Mouse (Mus musculus): ENCODE results near the gene Dlg2. TPM values are rescaled to one million over a fixed set of nuclear protein-coding genes. Genes with fewer than 3 reads are reported as not detected.

The Dlg2 gene
- polyA plus RNA-seq, 1 experiment, result 0.21 TPM

DNA sequence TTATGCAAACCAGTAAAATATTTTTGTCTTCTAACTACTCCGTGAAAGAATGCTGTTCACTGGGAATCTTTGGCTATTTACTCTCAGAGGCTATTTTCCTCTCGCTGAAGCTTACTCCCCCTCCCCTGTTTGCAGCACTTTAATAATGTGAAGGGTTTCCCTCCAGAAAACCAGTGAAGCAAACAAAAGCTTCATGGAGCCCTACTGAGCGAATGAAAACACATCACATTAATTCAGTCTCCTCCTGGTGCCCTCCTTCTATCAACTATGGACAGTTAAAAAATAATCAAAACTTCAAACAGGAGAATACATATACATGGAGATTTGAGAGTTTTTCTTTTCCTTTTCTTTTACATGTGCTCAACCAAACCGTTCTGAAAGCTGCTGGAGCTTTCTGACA lies 1330.2 kb downstream of the Dlg2 start:
- no peak for DNase-seq (ENCODE audit: low read depth, low spot score)
- 48% methylated on average over 4 of the region's 4 CpGs for WGBS

- WGBS, result 61% methylated on average over 2 of the region's 2 CpGs
Observed at GRCm38 (mm10) chr7:91810774-91811173, 1334.3 kb downstream of the Dlg2 start.

DNA sequence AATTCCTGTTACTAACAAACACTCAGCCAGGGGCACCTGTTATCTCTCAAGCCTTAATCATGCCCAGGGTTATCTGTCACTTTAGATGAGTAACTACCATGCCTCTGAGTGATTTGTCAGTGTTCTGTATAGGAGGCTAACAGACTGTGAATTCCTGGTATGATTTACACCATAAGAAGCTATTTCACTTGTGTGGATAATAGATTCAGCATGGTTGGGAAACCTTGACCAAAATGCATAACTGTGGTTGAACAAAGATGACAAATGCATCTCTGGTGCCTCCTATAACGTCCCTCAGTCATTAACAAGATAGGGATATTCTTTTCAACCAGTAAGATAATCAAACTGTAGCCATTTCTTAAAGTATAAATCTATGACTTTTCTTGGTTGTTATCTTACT lies 1341.5 kb downstream of the Dlg2 start:
- WGBS, result 27% methylated on average over 1 of the region's 1 CpGs
- no peak for DNase-seq (ENCODE audit: low read depth, low spot score)

More at GRCm38 (mm10) chr7:91810774-91811173, 1334.3 kb downstream of the Dlg2 start:
- DNase-seq (ENCODE audit: low read depth, low spot score), result no peak

GRCm38 (mm10) chr7:91832207-91832606 lies 1355.7 kb downstream of the Dlg2 start:
- WGBS, result 56% methylated on average over 5 of the region's 5 CpGs
- no peak for DNase-seq (ENCODE audit: low read depth, low spot score)

DNA sequence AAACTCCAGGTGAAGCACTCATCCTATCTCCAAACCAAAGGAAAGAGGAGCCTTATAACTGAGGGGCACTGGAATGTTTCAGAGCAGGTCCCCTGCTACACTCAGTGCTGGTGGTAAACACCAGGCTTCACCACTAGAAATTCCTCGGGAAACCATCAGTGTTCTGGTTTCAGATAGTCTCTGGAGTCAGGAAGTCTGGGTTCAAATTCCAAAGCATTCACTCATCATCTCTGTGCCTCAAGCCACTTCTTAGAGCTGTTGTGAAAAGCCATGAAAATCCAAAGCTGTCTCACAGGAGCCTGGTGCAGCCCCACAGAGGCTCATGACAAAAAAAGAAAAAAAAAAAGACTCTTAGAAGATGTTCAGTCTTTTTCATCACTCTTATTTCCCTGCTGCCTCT lies 1369.3 kb downstream of the Dlg2 start:
- 32% methylated on average over 1 of the region's 1 CpGs for WGBS
- DNase-seq (ENCODE audit: low read depth, low spot score), result no peak

DNA sequence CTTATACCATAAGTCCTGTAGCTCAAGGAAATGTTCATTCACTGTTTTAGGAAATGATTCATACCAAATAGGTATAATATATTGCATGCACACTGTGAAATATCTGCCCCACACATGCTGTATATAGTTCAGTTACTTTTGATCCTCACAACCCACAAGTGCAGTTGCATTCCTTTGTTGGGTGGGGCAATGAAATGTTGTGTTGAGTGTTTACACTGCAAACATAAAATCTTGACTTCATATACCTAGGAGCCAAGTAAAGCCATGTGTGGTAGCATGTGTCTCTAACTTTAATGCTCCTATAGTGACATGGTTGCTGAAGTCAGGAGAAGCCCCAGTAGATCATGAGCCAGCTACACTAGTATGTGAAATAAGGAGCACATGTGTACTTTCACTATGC lies 1372.9 kb downstream of the Dlg2 start:
- DNase-seq (ENCODE audit: low read depth, low spot score), result no peak

DNA sequence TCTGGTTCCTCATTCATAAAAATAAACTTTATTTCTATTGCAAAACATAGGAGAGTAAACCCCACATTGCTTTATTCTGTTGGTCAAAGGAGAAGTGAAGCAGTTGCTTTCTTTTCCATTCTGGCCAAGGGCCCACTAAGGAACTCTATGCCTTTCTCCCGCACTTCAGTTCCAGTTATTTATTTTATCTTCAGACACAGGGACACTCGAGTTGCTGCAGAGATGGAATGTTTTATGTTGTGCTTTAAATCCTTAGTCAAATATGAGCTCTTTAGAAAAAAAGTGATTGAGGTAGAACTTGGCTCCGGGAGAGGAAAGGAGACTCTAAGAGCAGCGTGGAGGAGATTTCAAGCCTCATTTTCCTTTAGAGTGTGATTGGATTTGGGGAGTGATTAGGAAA lies 1377.2 kb downstream of the Dlg2 start:
- no peak for DNase-seq (ENCODE audit: low read depth, low spot score)
- 30% methylated on average over 4 of the region's 4 CpGs for WGBS

DNA sequence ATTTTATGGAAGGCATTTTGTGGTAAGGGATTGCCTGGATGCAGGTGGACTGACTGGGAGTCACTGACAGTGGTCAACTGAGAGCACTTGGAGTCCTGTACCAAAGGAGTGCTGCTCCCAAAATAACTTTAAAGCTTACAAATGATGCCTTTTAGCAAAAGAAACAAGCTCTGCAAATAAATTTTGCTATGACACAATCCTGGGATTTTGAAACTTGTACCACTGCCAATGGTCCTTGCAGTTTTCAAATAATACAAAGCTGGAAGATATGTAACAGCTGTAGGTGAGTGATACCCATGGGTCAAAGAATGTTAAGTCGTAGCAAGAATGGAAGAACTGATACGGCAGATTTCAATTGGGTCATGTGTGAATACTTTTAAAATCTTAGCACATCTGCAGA lies 1380.5 kb downstream of the Dlg2 start:
- DNase-seq (ENCODE audit: low read depth, low spot score), result no peak
- 77% methylated on average over 2 of the region's 2 CpGs for WGBS

- DNase-seq (ENCODE audit: low read depth, low spot score), result no peak
- WGBS, result 70% methylated on average over 5 of the region's 5 CpGs
Observed at GRCm38 (mm10) chr7:91862806-91863531, 1386.5 kb downstream of the Dlg2 start.

DNA sequence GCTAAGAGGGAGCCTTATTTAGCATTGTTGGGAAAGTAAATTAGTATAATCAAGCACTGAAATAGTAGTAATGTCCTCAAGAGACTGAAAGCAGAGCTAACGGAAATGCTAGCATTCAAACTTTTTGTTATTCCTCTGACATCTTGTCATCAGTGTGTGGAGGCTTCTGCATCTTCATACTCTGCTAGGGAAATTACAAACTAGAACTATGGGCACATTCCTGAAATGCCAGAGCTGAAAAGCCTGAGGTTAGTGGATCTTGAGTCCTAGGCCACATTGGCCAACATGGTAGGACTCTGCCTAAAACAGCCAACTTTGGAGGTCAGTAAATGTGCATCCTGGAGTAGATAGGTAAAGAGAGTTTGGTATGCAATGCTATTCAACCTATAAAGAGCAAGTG lies 1392.4 kb downstream of the Dlg2 start:
- WGBS, result 73% methylated on average over 1 of the region's 1 CpGs
- DNase-seq (ENCODE audit: low read depth, low spot score), result no peak

DNA sequence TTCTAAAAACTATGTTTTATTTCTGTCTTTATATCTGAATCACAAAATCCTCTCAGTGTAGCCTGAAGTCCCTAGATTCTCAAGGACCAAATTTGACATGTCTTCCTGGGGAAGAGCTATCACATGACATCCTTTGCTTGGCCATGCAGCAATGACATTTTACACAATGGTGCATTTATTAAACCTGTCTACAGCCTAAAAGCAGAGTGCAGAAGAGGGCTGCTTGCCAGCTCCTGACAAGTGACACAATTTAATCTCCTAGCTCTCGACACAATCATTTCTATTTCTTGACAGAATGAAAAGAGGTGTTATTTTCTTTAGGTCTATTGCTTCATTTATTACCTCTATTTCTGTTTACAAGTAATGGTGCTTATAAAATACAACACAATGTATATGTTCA lies 1400.4 kb downstream of the Dlg2 start:
- 63% methylated on average over 1 of the region's 1 CpGs for WGBS
- no peak for DNase-seq (ENCODE audit: low read depth, low spot score)

- DNase-seq (ENCODE audit: low read depth, low spot score), result no peak
- WGBS, result 79% methylated on average over 2 of the region's 2 CpGs
Observed at GRCm38 (mm10) chr7:91877804-91878203, 1401.3 kb downstream of the Dlg2 start.

- 63% methylated on average over 10 of the region's 10 CpGs for WGBS
- no peak for DNase-seq (ENCODE audit: low read depth, low spot score)
Observed at GRCm38 (mm10) chr7:91886336-91886735, 1409.9 kb downstream of the Dlg2 start.

GRCm38 (mm10) chr7:91893991-91894390 lies 1417.5 kb downstream of the Dlg2 start:
- no peak for DNase-seq (ENCODE audit: low read depth, low spot score)
- 80% methylated on average over 8 of the region's 8 CpGs for WGBS

DNA sequence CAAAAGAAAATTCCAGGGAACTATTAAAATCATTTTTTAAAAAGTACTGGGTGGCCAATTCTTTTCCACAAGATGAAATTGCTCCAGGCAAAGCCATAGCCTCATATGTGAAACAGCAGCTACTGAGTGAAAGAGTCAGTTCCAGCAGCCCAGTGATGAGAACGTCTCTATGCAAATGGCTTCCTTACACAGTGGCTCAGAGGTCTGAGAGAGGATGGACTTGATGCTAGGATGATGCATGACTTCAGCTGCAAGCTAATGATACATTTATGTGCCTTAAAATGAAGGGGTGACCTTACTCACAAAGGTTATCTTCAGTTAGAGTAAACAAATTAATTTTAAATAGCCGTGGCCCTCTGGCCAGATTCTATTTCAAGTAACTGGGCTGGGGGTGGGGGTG lies 1420.5 kb downstream of the Dlg2 start:
- 10% methylated on average over 2 of the region's 2 CpGs for WGBS
- DNase-seq (ENCODE audit: low read depth, low spot score), result no peak

- WGBS, result 78% methylated on average over 2 of the region's 2 CpGs
- DNase-seq (ENCODE audit: low read depth, low spot score), result no peak
Observed at GRCm38 (mm10) chr7:91897509-91897908, 1421.0 kb downstream of the Dlg2 start.

- no peak for DNase-seq (ENCODE audit: low read depth, low spot score)
- 66% methylated on average over 2 of the region's 2 CpGs for WGBS
Observed at GRCm38 (mm10) chr7:91902503-91902902, 1426.0 kb downstream of the Dlg2 start.

- no peak for DNase-seq (ENCODE audit: low read depth, low spot score)
- 46% methylated on average over 3 of the region's 3 CpGs for WGBS
Observed at GRCm38 (mm10) chr7:91916809-91917208, 1440.3 kb downstream of the Dlg2 start.

- 65% methylated on average over 3 of the region's 3 CpGs for WGBS
- DNase-seq (ENCODE audit: low read depth, low spot score), result no peak
Observed at GRCm38 (mm10) chr7:91919099-91919498, 1442.6 kb downstream of the Dlg2 start.

DNA sequence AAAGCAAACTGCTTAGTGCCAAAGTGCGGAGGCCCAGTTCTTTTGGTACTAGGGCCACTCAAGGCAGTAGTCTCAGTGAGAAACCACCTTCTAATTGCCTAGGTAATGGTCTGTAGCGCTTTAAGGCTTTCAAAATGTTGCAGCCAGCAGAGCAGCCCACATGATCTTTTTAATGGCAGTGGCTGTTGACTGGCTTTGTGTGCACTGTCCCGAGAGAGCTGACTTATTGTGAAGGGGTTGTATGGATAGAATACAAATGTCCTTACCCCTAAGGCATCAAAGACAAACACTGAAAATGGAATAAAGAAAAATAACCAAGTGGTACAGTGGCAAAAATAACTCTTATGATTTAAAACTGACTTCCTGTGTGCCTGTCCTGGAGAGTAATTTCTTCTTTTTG lies 1443.3 kb downstream of the Dlg2 start:
- 67% methylated on average over 3 of the region's 3 CpGs for WGBS
- no peak for DNase-seq (ENCODE audit: low read depth, low spot score)

GRCm38 (mm10) chr7:91934881-91935597 lies 1458.6 kb downstream of the Dlg2 start:
- no peak for DNase-seq (ENCODE audit: low read depth, low spot score)
- WGBS, result 46% methylated on average over 12 of the region's 12 CpGs

Data from large intestine, adult 2 months (tissue).